Mouse (Mus musculus) spleen, adult 12 weeks (tissue): ENCODE results near the gene Ccnd3.
"Not testable (repeated sequence)": the region's sequence is repeated elsewhere in the genome, so short reads cannot be mapped to it uniquely, and the experiment has no call there.

ENCODE experiments used
- DNase-seq: peaks from one replicate; pipeline ENCODE4 v3.0.0; 2022; ENCODE audit warnings: low spot score

Ccnd3 gene

GRCm38 (mm10) chr17:47595248-47596161 is 90.7 kb downstream of the Ccnd3 start:
- peak; percentile 51 for DNase-seq

- no peak for DNase-seq
Measured at GRCm38 (mm10) chr17:47596162-47596838, 91.4 kb downstream of the Ccnd3 start.

- DNase-seq: no peak
Measured at GRCm38 (mm10) chr17:47596839-47597164, 92.0 kb downstream of the Ccnd3 start.

- no peak for DNase-seq
Measured at GRCm38 (mm10) chr17:47597261-47597660, 92.4 kb downstream of the Ccnd3 start.

- peak; percentile 72 for DNase-seq
Measured at GRCm38 (mm10) chr17:47597838-47598579, 93.2 kb downstream of the Ccnd3 start.

GRCm38 (mm10) chr17:47598580-47599304 is 93.9 kb downstream of the Ccnd3 start:
- not testable (repeated sequence) for DNase-seq

GRCm38 (mm10) chr17:47599511-47600297 is 94.9 kb downstream of the Ccnd3 start:
- DNase-seq: no peak

GRCm38 (mm10) chr17:47600601-47601388 is 95.9 kb downstream of the Ccnd3 start:
- DNase-seq: no peak

GRCm38 (mm10) chr17:47601389-47601755 is 96.5 kb downstream of the Ccnd3 start:
- no peak for DNase-seq

GRCm38 (mm10) chr17:47602289-47602688 is 97.4 kb downstream of the Ccnd3 start:
- DNase-seq: no peak

GRCm38 (mm10) chr17:47606220-47606619 is 101.4 kb downstream of the Ccnd3 start:
- no peak for DNase-seq

- DNase-seq: no peak
Measured at GRCm38 (mm10) chr17:47609182-47609581, 104.3 kb downstream of the Ccnd3 start.

- DNase-seq: peak; percentile 96
Measured at GRCm38 (mm10) chr17:47610849-47611660, 106.2 kb downstream of the Ccnd3 start, which contains the start of the genes Bysl, Med20 and Gm20517. Bysl (minus strand) TSS chr17:47611492. Med20 (plus strand) TSS chr17:47611582. Gm20517 (plus strand) TSS chr17:47611589.

- no peak for DNase-seq
Measured at GRCm38 (mm10) chr17:47611661-47611982, 106.8 kb downstream of the Ccnd3 start.

- DNase-seq: no peak
Measured at GRCm38 (mm10) chr17:47614018-47614417, 109.2 kb downstream of the Ccnd3 start.

- no peak for DNase-seq
Measured at GRCm38 (mm10) chr17:47616119-47616518, 111.3 kb downstream of the Ccnd3 start.

- no peak for DNase-seq
Measured at GRCm38 (mm10) chr17:47616652-47617051, 111.8 kb downstream of the Ccnd3 start.

- peak; percentile 61 for DNase-seq
Measured at GRCm38 (mm10) chr17:47617605-47618307, 112.9 kb downstream of the Ccnd3 start.
